Mouse (Mus musculus): ENCODE results near the gene Ackr2. TPM values are rescaled to one million over a fixed set of nuclear protein-coding genes. Genes with fewer than 3 reads are reported as not detected.

Gene Ackr2
- total RNA-seq, 2 experiments from 2014 or later, result 1.8 to 2.1 TPM

GRCm38 (mm10) chr9:121890441-121890941 is 7.7 kb upstream of the Ackr2 start:
- peak; percentile 65 to 79 for DNase-seq (ENCODE audit: low spot score in 2 of 2)

- peak in 1 of 2 experiments; percentile 19 for DNase-seq (ENCODE audit: low spot score in 2 of 2)
These were observed 6.9 kb upstream of the Ackr2 start for GRCm38 (mm10) chr9:121891301-121891700.

- peak in 1 of 2 experiments; percentile 19 for DNase-seq (ENCODE audit: low spot score in 2 of 2)
These were observed 6.0 kb upstream of the Ackr2 start for GRCm38 (mm10) chr9:121892057-121892687.

- peak in 1 of 2 experiments; percentile 15 for DNase-seq (ENCODE audit: low spot score in 2 of 2)
These were observed 3.7 kb upstream of the Ackr2 start for GRCm38 (mm10) chr9:121894447-121894846.

GRCm38 (mm10) chr9:121895392-121895993 is 2.7 kb upstream of the Ackr2 start:
- DNase-seq (ENCODE audit: low spot score in 2 of 2), result peak in 1 of 2 experiments; percentile 17

DNA sequence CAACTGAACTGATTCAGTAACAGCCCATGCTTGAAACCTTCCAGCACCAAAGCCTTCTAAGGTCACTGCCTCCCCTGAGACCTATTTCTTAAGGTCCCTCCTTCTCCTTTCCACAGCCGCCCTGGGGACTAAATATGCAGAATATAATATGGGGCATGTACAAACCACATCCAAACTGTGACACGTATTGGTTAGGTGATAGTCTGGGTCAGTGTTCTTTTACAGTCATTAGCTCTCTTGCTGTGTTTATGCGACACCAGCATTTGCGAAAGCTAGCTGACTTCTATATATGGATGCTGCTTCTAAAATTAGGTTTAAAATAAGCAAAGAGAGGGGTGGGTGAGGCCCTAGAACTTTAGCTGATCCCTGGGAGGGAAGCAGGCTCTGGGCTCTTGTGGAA is 1.3 kb upstream of the Ackr2 start:
- no peak for DNase-seq (ENCODE audit: low spot score in 2 of 2)

- DNase-seq (ENCODE audit: low spot score in 2 of 2), result peak in 1 of 2 experiments; percentile 7
These were observed 1.2 kb downstream of the Ackr2 start for GRCm38 (mm10) chr9:121899306-121899705.

DNA sequence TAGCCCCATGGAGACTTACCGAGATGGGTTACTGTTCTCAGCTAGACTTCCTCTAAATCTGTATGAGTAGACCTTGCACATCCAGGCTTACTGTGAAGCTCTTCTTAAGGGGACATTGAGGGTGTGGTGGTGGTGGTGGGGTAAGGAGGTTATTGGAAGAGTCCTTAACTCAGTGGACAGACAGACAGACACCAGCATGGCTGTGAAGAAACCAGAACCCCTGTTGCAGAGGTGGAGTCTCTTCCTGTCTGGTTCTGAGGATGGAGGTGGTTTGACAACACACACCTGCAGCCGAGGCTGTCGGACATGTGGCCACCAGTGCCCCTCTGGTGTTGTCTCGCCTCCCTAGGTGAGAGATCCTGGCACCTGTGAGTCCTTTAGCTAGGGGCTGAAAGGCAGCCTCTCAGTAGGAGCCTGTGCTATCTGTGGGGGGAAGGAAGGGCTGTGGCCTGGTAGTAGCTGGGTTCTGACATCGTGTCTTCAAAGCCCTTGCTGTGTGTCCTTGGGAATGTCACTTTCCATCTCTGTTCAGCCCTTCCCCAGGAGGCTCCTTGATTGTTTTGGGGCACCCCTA is 2.2 kb downstream of the Ackr2 start:
- DNase-seq (ENCODE audit: low spot score in 2 of 2), result peak in 1 of 2 experiments; percentile 14

GRCm38 (mm10) chr9:121901710-121902700 is 3.9 kb downstream of the Ackr2 start:
- peak in 1 of 2 experiments; percentile 20 for DNase-seq (ENCODE audit: low spot score in 2 of 2)

DNA sequence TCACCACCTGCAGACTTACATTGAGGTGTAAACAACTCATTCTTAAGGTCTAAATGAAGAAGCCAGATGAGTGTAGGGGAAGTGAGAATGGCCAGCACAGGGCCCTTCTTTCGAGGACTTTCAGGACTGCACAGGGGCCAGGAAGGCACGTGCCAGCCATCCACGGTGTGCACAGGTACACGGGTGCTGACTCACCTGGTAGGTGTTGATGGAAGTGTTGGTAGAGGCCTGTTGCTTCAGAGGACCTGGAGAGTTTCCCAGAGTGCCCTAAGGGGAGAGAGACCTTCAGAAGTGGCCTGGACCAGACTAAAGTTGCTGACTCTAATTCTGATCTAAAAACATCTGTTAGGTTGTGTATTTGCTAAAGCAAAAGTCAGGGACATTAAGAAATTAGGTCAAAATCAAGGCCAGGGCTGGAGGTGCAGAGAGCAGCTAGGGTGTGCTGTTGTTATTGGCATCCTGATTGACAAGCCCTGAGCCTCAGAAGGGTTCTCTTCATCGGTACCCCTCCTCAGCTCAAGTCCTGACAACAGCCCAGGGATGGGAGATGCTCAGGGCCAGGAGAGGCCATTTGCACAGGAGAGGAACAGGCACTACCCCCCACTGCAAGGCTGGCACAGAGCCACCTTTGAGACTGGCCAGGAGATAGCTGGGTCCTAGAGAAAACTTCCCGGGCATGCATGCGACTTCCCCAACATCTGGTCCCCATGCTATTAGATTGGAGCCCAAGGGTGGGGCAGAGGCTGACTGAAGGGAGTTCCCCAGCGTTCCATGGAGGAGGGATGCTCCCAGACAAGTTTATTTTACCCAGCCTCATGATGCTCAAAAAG is 5.5 kb downstream of the Ackr2 start:
- DNase-seq (ENCODE audit: low spot score in 2 of 2), result peak in 1 of 2 experiments; percentile 35

- DNase-seq (ENCODE audit: low spot score in 2 of 2), result peak in 1 of 2 experiments; percentile 14
These were observed 6.2 kb downstream of the Ackr2 start for GRCm38 (mm10) chr9:121904319-121904718.

GRCm38 (mm10) chr9:121904946-121905345 is 6.8 kb downstream of the Ackr2 start:
- DNase-seq (ENCODE audit: low spot score in 2 of 2), result no peak

- DNase-seq (ENCODE audit: low spot score in 2 of 2), result peak in 1 of 2 experiments; percentile 11
These were observed 7.5 kb downstream of the Ackr2 start for GRCm38 (mm10) chr9:121905556-121906185.

- DNase-seq (ENCODE audit: low spot score in 2 of 2), result peak in 1 of 2 experiments; percentile 16
These were observed 8.3 kb downstream of the Ackr2 start for GRCm38 (mm10) chr9:121906456-121906855.

DNA sequence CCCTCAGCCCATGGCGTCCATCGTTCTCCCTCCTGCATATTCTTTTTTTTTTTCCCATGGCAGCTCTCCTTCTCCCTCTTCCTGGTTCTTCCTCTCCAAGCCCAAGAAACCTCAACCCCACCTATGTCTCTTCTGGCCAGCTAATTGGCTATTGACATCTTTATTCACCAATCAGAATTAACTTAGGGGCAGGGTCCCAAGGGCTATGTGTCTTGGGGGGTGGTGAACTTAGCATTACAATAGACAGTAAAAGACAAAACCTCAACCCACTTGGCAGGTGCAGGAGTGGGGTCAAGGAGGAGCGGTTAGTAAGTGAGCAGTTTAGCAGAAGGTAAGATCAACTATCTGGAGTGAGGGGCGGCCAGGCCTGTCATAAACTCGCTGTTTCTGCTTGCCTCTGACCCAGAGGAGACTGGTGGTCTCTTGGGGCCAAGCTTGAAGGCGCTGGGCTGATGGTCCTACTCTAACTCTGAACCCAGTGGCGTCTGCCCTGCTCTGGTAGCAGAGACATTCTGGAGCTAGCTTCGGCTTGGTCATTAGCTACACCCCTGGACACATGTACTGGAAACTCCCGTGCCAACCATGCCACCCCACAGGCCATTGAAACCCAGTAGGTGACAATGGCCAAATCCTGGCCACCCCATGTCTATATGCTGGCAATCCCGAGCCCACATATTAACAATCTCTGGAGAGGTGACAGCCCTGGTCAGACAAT is 9.4 kb downstream of the Ackr2 start:
- DNase-seq (ENCODE audit: low spot score in 2 of 2), result peak in 1 of 2 experiments; percentile 14

DNA sequence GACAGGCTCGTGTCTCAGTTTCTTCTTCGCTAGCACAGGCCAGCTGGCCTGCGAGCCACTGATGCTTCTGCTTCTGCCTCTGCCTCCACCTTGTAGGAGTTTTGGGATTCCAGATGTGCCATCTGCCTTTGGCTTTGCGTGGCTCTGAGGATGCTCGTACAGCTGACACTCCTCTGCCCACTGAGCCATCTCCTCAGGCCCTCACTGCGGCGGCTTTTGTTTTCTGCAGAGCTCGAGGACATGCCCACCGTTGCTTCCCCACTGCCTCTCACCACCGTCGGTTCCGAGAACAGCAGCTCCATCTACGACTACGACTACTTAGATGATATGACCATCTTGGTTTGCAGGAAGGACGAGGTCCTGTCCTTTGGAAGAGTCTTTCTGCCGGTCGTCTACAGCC is 10.2 kb downstream of the Ackr2 start:
- peak in 1 of 2 experiments; percentile 11 for DNase-seq (ENCODE audit: low spot score in 2 of 2)

DNA sequence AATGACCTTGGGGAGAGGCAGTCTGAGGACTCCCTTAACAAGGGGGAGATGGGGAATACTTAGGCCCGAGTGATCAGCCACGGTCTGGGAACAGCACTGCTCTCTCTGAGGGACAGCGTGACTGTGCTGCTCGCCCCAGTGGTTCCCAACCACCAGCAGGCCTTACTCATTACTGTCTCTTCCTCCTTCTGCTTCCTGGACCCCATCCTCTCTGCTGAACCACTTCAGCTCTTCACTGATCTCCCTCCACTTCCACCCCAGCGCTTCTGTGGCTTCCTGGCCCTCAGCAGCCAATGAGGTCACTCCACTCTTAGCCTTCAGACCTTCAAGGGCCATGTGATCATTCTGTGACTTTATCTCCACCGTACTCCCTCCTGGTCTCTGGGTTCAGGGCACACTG is 11.5 kb downstream of the Ackr2 start:
- peak in 1 of 2 experiments; percentile 14 for DNase-seq (ENCODE audit: low spot score in 2 of 2)

- no peak for DNase-seq (ENCODE audit: low spot score in 2 of 2)
These were observed 13.0 kb downstream of the Ackr2 start for GRCm38 (mm10) chr9:121911196-121911595.

- no peak for DNase-seq (ENCODE audit: low spot score in 2 of 2)
These were observed 14.6 kb downstream of the Ackr2 start for GRCm38 (mm10) chr9:121912786-121913185.
